Mouse (Mus musculus): ENCODE measurements around the gene Mcee. TPM values are rescaled to one million over a fixed set of nuclear protein-coding genes. Genes with fewer than 3 reads are reported as not detected.
A peak's percentile ranks its signal among the peaks of the same experiment; 100 is the strongest.

The Mcee gene
- polyA plus RNA-seq, 1 experiment from 2014 or later = 46.7 TPM

DNA sequence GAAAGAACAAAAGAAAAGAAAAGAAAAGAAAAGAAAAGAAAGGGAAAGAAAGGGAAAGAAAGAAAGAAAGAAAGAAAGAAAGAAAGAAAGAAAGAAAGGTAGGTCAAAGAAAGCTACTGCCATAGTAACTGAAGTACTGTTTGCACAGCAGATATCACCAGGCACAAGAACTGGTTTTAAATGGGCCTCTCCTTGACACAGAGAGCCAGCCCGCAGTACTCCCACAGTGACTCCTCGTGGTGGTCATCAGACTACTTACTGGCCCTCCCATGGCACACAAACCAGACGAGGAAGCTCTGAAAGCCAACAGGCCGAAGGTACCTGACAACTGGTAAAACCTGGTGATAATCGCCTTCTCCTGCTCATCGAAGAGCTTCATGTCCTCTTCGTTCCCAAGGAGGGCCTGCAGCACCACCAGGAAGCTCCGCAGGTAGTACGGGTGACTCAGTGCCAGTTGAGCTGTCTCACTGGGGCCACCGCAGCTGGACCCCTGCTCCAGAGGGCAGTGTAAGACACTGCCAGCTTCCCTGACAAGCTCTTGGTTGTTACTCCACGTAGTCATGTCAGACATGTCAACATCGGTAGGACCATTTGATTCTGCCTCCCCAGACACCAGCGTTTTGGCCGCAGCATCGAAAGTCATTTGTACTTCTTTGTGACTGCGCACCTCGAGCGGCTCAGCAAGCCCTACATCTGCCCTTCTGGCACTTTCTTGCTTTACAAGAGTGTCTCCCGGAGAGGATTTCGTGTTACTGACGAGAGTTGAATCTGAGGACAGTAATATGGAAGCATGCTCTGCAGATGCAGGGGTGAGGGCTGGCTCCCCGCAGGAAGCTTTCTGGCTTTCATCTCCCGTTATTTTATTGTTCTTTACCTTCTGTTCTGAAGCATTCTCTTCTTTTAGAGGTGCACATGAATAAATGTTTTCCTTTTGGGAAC lies 20.2 kb upstream of the Mcee start:
- Histone ChIP-seq H3K27ac (replicated peaks) (no peak overlapping the region), H3K4me3 (no peak overlapping the region), H3K4me1 (replicated peaks) (peaks cover 9% of the 10 kb centered on the region), H3K9me3 (no peaks in the 10 kb centered on the region), H3K27me3 (no peaks in the 10 kb centered on the region), H3K4me2 (no peak overlapping the region), H3K36me3 (peaks cover 19% of the 10 kb centered on the region), H3K9ac (no peak overlapping the region)
- ATAC-seq (ENCODE audit: low FRiP score, low read depth) = no peak
- 87% methylated on average over 23 of the region's 23 CpGs for WGBS

GRCm38 (mm10) chr7:64373147-64373829 lies 19.1 kb upstream of the Mcee start:
- H3K36me3 ChIP-seq = peaks cover 24% of the 10 kb centered on the region
- peak; percentile 50 for ATAC-seq (ENCODE audit: low FRiP score, low read depth)
- H3K4me3 ChIP-seq = peak overlapping the region; percentile 61
- H3K9me3 ChIP-seq = no peaks in the 10 kb centered on the region
- H3K9ac ChIP-seq = peak overlapping the region; percentile 52
- 15% methylated on average over 18 of the region's 18 CpGs for WGBS
- no peaks in the 10 kb centered on the region for H3K27me3 ChIP-seq
- H3K4me2 ChIP-seq = peak overlapping the region; percentile 58
- peaks cover 9% of the 10 kb centered on the region for H3K4me1 ChIP-seq (replicated peaks)
- peak overlapping the region; percentile 89 for H3K27ac ChIP-seq (replicated peaks)

DNA sequence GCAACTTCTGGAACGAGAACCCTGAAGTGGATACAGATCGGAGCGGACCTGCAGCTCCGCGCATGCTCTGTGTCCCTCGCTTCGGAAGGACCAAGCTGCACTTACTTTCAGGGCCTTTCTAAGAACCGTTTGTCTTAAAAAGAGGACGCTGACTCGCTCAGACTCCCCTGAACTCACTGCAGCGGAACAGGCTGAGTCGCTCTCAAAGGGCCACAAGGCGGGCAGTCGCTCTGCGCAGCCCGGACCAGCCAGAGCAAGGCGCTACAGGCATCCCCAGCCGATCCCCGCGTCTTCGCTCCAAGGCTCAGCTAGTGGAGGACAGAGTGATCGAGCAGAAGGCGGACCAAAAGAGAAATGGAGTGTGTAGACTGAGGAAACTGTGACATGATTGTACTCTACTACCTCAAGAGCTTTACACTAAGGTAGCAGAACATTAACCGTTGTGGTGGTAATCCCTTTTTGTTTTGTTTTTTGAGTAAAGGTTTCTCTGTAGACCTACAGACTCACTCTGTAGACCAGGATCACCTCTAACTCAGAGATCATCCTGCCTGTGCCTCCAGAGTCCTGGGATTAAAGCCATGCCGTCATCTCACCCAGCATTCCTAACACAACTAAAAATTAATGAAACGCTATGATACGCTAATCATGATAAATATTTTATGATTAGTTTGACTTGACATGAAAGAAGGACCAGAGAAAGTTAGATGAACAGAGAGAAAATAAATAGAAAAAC lies 18.4 kb upstream of the Mcee start, which contains the start of gene Fan1:
Gene Fan1 (minus strand): TSS at position 266 of the 733 bp plus-strand sequence.
- Histone ChIP-seq H3K9me3 (no peaks in the 10 kb centered on the region), H3K4me2 (peak within 1 kb of the TSS; percentile 58), H3K4me1 (replicated peaks) (peaks cover 9% of the 10 kb centered on the region), H3K36me3 (peaks cover 30% of the 10 kb centered on the region), H3K27ac (replicated peaks) (peak within 1 kb of the TSS; percentile 89), H3K27me3 (no peaks in the 10 kb centered on the region), H3K4me3 (peak within 1 kb of the TSS; percentile 61), H3K9ac (peak within 1 kb of the TSS; percentile 52)
- peak; percentile 97 for ATAC-seq (ENCODE audit: low FRiP score, low read depth)
- WGBS = 3% methylated on average over 27 of the region's 27 CpGs

GRCm38 (mm10) chr7:64391479-64391878 lies 928 bp upstream of the Mcee start:
- Histone ChIP-seq H3K4me2 (peak overlapping the region; percentile 99), H3K4me3 (peak overlapping the region; percentile 67), H3K9me3 (no peaks in the 10 kb centered on the region), H3K9ac (peak overlapping the region; percentile 68), H3K36me3 (peaks cover 18% of the 10 kb centered on the region), H3K27ac (replicated peaks) (peak overlapping the region; percentile 74), H3K27me3 (no peaks in the 10 kb centered on the region), H3K4me1 (replicated peaks) (peaks cover 19% of the 10 kb centered on the region)
- no peak for ATAC-seq (ENCODE audit: low FRiP score, low read depth)
- 4% methylated on average over 8 of the region's 8 CpGs for WGBS

GRCm38 (mm10) chr7:64392819-64393151 lies 378 bp downstream of the Mcee start:
- WGBS = 4% methylated on average over 15 of the region's 15 CpGs
- Histone ChIP-seq H3K4me1 (replicated peaks) (peaks cover 19% of the 10 kb centered on the region), H3K4me3 (peak overlapping the region; percentile 67), H3K36me3 (peaks cover 9% of the 10 kb centered on the region), H3K4me2 (peak overlapping the region; percentile 99), H3K27me3 (no peaks in the 10 kb centered on the region), H3K9ac (peak overlapping the region; percentile 68), H3K27ac (replicated peaks) (peak overlapping the region; percentile 74), H3K9me3 (no peaks in the 10 kb centered on the region)
- ATAC-seq (ENCODE audit: low FRiP score, low read depth) = no peak

DNA sequence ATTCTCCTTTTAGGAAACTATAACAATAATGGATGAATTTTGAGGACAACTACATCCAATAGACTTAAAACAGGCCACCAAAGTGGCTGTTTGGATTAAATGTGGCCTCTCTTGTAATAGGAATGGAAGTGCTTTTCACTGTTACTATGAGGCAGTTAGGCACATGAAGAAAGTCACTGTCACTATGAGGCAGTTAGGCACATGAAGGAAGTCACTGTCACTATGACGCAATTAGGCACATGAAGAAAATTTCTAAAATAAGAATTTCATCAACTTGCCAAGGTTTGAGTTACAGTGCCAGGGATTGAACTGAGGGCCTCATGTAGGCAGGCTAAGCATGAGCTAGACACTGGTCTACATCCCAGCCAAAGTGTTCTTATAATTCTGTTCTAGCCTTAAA lies 8.3 kb downstream of the Mcee start:
- H3K4me1 ChIP-seq (replicated peaks) = no peaks in the 10 kb centered on the region
- ATAC-seq (ENCODE audit: low FRiP score, low read depth) = no peak
- H3K27ac ChIP-seq (replicated peaks) = no peak overlapping the region
- H3K27me3 ChIP-seq = no peaks in the 10 kb centered on the region
- H3K4me2 ChIP-seq = no peak overlapping the region
- 98% methylated on average over 1 of the region's 1 CpGs for WGBS
- H3K9ac ChIP-seq = no peak overlapping the region
- H3K36me3 ChIP-seq = no peaks in the 10 kb centered on the region
- H3K4me3 ChIP-seq = no peak overlapping the region
- no peaks in the 10 kb centered on the region for H3K9me3 ChIP-seq

GRCm38 (mm10) chr7:64402452-64402851 lies 10.0 kb downstream of the Mcee start:
- Histone ChIP-seq H3K9ac (no peak overlapping the region), H3K9me3 (no peaks in the 10 kb centered on the region), H3K27me3 (no peaks in the 10 kb centered on the region), H3K36me3 (no peaks in the 10 kb centered on the region), H3K4me2 (no peak overlapping the region), H3K4me1 (replicated peaks) (no peaks in the 10 kb centered on the region), H3K4me3 (no peak overlapping the region), H3K27ac (replicated peaks) (no peak overlapping the region)
- WGBS = 92% methylated on average over 4 of the region's 4 CpGs
- ATAC-seq (ENCODE audit: low FRiP score, low read depth) = no peak

DNA sequence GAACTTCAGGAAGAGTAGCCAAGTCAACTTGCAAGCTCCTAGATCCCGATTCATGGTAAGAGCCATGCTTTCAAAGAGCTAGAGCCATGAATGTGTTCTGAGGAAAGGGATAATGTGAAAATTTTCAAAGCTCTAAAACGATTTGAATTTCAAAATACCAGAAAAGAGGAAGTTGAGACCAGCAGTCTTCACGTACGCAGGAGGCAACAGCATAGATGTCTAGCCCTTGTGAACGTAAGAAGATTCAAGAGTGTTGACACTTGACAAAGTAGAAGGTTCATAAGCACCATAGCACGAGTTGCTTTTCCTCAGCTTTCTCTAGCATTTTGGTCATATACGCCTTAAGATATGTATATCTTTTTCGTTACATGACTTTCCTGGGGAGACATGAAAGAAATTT lies 11.6 kb downstream of the Mcee start:
- Histone ChIP-seq H3K27ac (replicated peaks) (no peak overlapping the region), H3K9me3 (no peaks in the 10 kb centered on the region), H3K27me3 (no peaks in the 10 kb centered on the region), H3K36me3 (no peaks in the 10 kb centered on the region), H3K4me2 (no peak overlapping the region), H3K4me1 (replicated peaks) (no peaks in the 10 kb centered on the region), H3K4me3 (no peak overlapping the region), H3K9ac (no peak overlapping the region)
- ATAC-seq (ENCODE audit: low FRiP score, low read depth) = no peak
- 95% methylated on average over 8 of the region's 8 CpGs for whole genome bisulfite sequencing

GRCm38 (mm10) chr7:64424861-64425260 lies 32.5 kb downstream of the Mcee start:
- Histone ChIP-seq H3K4me3 (no peak overlapping the region), H3K9me3 (no peaks in the 10 kb centered on the region), H3K36me3 (no peaks in the 10 kb centered on the region), H3K27me3 (no peaks in the 10 kb centered on the region), H3K4me2 (no peak overlapping the region), H3K27ac (replicated peaks) (no peak overlapping the region), H3K4me1 (replicated peaks) (no peaks in the 10 kb centered on the region), H3K9ac (no peak overlapping the region)
- 55% methylated on average over 5 of the region's 5 CpGs for WGBS
- ATAC-seq (ENCODE audit: low FRiP score, low read depth) = peak; percentile 42; the same call in 1 of the 2 replicates

DNA sequence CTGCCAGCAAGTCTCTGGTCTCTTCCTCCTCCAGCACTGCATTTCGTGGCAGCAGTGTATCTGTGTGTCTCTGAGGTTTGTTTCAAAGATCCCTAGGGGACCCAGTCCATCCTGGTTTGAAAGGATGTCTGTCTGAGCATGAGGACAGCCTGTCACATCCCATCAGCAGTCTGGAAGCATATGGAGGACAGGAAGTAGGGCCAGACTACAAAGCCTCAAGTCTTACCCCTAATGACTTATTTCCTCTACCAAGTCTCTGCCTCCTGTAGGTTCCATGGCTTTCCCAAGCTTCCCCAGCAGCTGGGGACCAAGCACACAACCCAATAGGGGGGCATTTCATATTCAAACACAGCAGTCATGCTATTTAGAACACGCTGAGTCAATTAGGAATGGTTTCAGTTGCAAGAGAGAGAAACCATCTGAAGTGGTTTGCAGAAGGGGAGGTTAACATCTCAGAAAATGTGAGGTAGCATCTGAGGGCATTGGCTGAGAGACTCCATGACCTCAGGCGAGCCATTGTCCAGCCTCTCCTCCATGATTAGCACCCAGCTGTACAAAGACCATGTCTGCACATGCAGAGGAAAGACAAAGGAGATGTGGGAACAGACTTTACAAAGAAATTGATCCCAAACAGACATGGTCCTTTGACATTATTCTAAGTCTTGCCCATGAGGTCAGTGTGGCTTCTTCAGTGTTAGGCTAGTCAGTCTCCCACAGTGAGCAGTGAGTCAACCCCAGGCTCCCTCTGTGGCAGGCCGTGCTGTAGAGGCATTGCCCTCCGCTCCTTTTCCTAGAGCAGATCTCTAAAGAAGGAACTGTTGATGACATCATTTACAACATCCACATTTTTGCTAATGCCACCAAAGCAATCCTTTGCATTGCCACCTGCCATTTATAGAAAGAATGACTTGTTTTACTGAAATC lies 47.5 kb downstream of the Mcee start:
- Histone ChIP-seq H3K4me2 (no peak overlapping the region), H3K27me3 (no peaks in the 10 kb centered on the region), H3K4me1 (replicated peaks) (no peaks in the 10 kb centered on the region), H3K9me3 (no peaks in the 10 kb centered on the region), H3K9ac (no peak overlapping the region), H3K36me3 (no peaks in the 10 kb centered on the region), H3K4me3 (no peak overlapping the region), H3K27ac (replicated peaks) (0 out of 2 replicates have a peak overlapping the region, but pooled peaks have one; percentile 8)
- 37% methylated on average over 5 of the region's 5 CpGs for WGBS
- ATAC-seq (ENCODE audit: low FRiP score, low read depth) = peak; percentile 51

- Histone ChIP-seq H3K4me2 (no peak overlapping the region), H3K27me3 (no peaks in the 10 kb centered on the region), H3K36me3 (no peaks in the 10 kb centered on the region), H3K27ac (replicated peaks) (0 out of 2 replicates have a peak overlapping the region, but pooled peaks have one; percentile 8), H3K4me1 (replicated peaks) (no peaks in the 10 kb centered on the region), H3K9ac (no peak overlapping the region), H3K4me3 (no peak overlapping the region), H3K9me3 (no peaks in the 10 kb centered on the region)
- no peak for ATAC-seq (ENCODE audit: low FRiP score, low read depth)
- WGBS = 67% methylated on average over 8 of the region's 8 CpGs
Observed at GRCm38 (mm10) chr7:64440519-64440918, 48.1 kb downstream of the Mcee start.

Measured in hindbrain, embryonic 15.5 days (tissue).